Mouse (Mus musculus) hindlimb bud, embryonic 11.5 days (tissue): ENCODE data around the gene Sec14l4.

ENCODE experiments used
- DNase-seq: peaks from one replicate; pipeline ENCODE4 v3.0.0-alpha.2; 2012; ENCODE audit warnings: low read depth, low spot score; ENCODE audit errors: extremely low spot score

Sec14l4 gene

DNA sequence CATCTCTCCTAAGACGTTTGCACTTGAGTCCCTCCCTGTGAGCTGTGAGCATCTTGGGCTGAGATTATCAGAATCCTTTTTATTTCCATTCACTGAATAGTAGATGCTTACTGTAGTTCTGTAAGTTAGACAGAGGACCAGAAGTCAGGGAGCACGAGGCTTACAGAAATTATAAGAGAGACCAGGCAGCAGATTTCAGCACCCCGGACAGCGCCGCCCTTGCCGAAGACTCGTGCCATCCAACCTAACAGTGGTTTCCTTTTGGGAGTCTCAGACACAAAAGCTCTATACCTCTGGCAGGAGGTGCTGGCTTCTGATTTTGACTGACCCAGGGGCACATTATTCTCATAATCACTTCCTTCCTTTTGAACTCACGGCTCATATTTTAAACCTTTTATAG, 45.4 kb downstream of the Sec14l4 start:
- DNase-seq = no peak

DNA sequence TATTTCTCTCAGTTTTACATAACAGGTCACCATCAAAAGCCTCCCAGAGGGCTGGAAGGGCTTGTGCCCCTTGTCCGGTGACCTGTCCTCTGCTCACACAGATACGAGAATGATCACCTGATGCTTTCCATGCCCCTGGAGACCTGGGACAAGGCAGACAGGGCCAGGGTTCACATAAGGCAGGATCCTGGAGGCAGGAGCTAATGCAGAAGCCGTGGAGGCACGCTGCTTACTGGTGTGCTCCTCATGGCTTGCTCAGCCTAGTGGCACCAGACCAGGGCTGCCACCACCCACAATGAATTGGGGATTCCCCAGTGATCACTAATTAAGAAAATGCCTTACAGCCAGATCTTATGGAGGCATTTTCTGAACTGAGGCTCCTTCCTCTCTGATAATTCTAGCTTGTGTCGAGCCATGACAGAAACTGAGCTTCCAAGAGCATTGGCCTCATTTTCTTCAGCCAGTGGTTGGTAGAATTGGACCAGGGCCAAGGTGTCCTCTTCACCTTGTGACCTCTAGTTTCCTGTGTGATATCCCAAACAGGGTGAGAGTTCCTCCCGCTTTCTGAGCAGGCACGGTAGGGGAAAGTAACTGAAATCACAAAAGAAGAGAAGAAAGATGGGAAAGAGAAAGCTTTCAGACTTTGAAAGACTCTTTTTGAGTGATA, 47.1 kb downstream of the Sec14l4 start:
- DNase-seq = no peak

DNA sequence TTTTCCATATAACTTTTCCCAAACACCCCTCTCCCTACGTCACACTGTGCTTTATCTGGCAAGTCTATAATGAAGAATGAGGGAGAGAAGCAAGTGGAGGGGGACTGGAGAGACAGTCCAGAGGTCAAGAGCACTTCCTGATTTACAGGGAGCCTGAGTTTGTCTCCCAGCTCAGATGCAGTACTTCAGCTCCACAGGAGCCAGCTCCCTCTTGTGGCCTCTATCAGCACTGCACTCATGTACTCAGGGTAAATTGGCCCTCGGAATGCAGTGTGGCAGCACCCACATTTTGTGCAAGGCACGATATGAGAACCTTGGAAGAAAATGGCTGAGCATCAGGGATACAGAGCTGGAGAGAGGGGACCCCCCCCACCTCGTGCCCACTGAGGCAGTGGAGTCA, 49.0 kb downstream of the Sec14l4 start:
- no peak for DNase-seq

DNA sequence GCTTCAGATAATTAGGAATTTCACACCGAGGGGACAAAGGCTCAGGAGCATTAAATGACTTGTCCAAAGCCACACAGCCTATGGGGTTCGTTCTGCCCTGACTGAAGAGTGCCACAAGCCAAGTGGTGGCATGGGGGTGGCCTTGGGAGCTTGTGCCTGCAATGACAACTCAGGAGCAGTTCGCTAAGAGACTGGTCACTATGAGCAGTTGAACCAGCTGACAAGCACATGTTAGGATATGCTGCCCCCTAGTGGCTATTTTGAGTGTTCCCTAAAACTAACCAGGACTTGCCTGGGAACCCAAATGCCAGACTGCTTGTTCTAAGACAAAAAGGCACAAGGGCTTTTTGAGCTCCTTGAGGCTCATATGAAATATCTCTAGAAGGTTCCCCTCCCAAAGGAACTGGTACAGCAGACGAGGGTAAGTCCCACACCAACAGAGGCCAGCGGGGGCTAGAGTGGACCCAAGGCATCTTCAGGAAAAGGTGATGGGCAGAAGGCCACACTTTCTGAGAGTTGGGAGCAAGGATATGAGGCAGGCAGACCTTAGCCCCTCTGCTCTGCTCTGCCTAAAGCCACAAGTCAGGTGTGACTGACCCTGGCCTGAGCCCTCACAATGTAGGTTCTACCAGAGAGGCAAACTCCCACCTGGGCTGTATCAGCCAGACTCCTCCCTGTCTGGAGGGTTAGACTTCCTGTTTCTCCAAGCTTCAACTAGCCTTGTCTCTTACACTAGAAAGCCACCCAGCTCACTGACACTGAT, 52.2 kb downstream of the Sec14l4 start:
- peak; percentile 58 for DNase-seq

DNA sequence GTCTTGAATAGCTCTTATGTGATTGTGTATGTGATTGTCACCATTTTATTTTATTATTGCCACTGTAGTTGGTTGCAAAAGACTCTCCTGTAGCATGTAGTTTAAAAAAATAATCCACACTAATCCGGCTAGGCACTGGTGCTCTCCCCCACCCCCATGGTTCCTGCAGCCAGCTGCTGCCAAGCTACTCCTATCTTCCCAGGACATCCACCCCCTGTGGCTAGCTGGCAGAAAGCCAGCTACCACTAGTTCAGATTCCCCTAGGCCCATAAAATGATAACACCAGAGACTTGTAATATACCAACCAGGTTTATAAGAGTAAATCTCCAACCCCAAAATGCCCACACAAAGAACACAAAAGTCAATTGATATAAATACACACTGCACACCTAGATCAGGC, 55.0 kb downstream of the Sec14l4 start:
- no peak for DNase-seq

DNA sequence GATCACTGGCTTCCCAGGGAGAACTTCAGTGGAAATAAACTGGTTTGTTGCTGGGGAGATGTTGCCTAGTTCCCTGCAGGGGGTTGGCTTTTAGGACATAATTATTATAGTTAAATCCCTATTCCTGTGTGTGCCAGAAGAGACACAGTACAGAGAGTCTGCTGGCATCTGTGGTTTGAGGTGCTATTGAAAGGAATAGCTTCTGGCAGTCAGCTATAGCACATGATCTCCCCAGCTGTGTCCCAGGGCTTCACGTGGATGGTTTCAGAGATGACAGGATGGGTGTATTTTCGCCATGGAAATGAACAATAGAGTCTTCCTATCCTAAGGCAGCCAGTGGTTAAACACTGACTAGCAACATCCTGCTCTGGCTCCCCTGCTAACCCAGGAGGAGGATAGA, 56.0 kb downstream of the Sec14l4 start:
- no peak for DNase-seq

DNA sequence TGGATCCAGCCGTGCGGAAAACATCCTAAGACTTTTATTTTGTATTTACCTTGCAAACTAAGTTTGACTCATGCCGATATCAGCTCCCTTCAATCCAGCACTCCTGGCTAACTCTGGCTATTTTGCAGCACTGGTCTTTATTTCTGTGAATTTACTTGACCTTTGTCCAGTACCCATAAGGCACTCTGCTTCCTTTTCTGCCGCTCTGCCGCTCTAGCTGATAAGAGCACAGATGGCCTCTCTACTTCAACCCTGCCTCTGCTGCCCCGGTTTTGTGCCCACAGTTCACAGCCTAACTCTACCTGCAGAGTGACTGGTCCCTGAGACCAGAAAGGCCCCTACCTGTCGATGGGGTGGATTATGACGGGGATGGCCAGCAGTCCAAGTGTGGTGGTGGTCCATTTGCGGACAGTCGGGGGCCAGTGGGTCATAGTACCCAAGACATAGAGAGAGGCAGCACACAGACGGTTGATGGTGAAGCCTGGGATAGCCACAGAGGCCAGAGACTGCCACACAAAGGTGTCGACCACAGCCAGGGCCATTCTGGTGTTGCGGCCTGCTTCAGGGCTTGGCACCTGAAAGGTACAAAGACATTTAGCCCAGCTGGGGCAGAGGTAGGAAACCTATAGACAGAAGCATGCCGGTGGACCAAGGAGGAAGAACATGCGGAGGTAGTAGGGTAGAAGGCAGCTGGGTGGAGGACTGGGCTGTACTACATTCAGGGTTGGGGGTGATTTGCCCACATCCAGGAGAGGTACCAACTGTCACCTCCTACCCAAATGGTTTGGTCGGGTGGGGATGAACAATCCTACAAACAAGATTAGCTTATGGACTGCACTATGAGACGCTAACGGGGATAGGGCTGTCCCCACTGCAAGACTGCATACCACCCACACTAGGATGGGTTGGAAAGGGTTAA, 62.5 kb downstream of the Sec14l4 start:
- DNase-seq = no peak

DNA sequence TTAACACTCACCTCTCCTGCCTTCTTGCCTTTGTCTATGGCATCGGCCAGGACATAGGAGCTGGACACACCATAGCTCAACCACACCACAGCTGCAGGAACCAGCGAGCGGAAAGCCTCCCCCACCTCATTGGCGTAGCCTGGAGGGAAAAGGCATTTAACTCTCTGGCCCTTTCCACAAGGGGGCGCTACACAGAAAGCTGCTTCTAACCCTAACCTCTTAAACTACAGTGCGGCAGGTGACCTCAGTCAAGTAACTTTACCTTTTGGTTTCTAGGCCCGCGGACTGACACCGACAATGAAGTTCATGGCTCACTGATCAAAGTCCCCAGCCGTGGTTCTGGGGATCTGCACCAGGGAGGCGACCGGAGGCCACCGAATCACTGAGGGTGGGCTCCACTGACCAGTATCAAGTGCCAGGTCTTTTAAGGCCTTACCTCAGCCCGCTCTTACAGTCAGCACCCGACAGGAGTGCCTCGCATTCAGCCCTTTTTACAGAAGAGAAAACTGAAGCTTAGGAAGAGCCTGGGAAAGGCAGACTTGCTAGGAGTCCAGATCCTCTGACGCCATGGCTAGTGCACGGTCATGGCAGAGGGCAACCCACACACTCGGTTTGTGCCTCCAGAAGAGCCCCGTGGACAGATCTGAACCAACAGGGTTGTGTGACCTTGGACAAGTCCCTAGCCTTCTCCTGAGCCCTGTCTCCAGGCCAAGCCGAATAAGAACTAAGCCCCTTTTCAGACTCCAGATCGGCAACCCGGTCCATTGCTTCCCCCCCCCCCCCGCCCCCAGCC, 63.3 kb downstream of the Sec14l4 start:
- DNase-seq = no peak

DNA sequence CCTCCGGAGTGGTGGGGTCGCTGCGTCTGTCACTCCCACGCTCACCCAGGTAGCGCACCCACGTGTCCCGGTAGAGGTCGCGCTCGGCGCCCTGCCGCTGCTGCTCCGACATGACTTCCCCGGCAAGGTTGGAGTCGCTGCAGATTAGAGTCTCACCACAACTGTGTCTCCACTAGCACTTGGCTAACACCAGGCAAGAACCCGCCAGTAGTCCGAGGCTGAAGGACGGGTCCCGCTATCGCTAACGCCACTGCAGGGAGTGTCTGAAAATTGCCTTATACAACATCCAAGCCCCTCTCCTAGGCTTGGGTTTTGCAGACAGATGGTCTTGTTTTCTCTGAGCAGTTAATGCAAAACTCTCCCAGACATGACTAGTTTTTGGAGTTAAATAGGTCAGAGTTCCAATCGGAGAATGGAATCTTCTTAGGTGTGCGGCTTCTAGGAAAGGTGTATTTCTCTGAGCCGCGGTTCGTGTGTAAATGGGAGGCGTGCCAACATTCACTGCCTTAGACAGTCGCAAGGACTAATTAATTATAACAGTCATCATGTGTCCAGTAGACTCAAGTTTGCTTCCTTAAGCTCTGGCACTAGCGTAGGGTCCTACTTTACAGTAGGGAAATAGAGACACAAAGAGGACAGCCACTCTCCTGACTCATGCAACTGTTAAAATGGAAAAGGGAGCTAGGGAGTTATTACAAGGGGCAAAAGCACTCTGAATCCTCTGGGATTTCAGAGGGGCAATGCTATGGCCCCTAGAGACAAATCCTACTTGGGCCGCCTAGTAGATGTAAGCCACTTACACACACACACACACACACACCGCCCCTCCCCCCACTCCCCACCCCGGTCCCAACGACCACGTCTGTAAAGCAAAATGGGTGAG, 64.2 kb downstream of the Sec14l4 start, which contains the start of gene Mtfp1:
Mtfp1 (minus strand) TSS at position 275 of the 883 bp plus-strand sequence.
- DNase-seq = no peak

DNA sequence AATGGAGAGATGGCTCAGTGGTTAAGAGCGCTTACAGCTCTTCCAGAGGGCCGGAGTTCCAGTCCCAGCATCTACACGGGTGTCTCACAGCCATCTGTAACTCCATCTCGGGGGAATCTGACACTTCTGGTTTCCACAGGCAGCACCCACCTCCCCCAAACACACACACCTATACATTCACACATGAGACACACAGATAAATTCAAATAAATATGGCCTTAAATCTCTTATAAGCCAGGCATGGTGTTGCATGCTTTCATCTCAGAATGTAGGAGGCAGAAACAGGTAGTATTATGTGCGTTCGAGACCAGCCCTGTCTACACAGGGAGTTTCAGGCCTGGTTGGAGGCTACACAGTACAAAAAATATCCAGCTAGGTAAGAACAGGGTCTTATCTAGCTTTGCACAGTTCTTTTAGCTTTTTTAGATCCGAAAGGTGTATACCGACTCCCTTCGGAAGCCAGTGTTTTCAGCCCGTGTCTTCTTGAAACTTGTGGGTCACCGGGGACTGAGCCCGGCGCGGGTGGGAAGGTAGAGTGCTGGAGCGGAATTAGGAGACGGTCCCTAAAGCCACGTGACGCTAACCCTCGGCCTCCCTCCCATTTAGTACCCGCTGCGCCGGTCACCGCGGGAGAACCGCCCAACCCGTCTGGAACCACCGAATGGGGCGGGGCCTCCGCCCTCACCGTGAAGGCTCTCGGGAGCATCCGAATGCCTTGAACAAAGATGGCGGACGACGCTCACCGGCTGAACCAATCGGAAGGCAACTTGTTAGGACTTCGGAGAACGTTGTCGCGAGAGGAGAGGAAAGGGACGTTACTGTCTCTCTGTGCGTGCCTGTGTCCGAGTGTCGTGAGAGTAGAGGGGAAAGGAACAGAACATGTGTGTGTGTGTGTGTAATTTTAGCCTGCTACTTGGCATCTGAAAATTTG, 65.1 kb downstream of the Sec14l4 start:
- DNase-seq = peak; percentile 96

DNA sequence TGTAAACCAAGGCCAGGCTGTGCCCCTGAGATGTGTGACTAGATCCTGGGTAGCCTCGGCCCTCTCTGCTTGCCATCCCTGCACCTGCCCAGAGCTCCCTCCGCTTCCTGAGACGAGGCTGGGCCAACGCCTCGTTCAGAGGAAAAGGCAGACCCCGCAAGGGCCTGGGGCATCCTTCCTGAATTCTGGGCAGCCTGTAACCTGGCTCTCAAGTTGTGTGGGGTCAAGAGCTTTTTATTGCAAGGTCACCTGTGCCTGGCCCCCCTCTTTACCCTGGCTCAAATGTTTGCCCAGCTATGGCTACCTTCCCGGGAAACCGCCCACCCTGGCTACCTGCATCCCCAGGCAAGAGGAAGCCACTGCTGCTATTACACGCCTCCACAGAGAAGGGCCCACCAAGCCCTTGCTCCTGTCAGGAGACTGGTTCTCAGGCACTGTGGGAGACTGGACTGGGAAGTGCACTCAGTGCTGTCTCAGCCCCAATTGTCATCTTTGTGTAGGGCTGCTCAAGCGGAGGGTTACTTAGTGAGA, 65.9 kb downstream of the Sec14l4 start:
- DNase-seq = no peak
